In genomic region chr14:20804964-20805672, GRCm38 (mm10) we compare ENCODE assay signal across 9 mouse cellular contexts. TPM values are rescaled to one million over a fixed set of nuclear protein-coding genes. Genes with fewer than 3 reads are reported as not detected.
DNase-seq lines count a peak whose midpoint lies in the region; ATAC-seq lines count a peak whose summit lies in the region.
"Had no signal": no experiment of that assay in that cellular context is flagged by ENCODE, and none has a peak within 500 bp of the region (broad histone marks: within the 10 kb centered on the region; RNA-seq: fewer than 3 reads in every experiment).

No protein-coding gene starts in this region.

- no peaks in the 10 kb centered on the region for H3K9me3 ChIP-seq in midbrain, embryonic 15.5 days
- no peaks in the 10 kb centered on the region for H3K9me3 ChIP-seq in midbrain, embryonic 11.5 days (ENCODE audit: control insufficient read depth, low read length)
- H3K9me3 ChIP-seq in forebrain, embryonic 15.5 days: no peaks in the 10 kb centered on the region
- no peaks in the 10 kb centered on the region for H3K9me3 ChIP-seq in intestine, embryonic 14.5 days (ENCODE audit: control insufficient read depth, low read length)
- H3K9me3 ChIP-seq: neural tube, embryonic 13.5 days had no signal

- H3K27ac ChIP-seq in midbrain, embryonic 15.5 days: no peak overlapping the region
- no peak overlapping the region for H3K27ac ChIP-seq in midbrain, embryonic 11.5 days (ENCODE audit: low read depth, low read length)
- 0 out of 2 replicates have a peak overlapping the region, but pooled peaks have one; percentile 27 for H3K27ac ChIP-seq in forebrain, embryonic 15.5 days (replicated peaks)
- H3K27ac ChIP-seq in intestine, embryonic 14.5 days (ENCODE audit: low read depth): no peak overlapping the region
- H3K27ac ChIP-seq: neural tube, embryonic 13.5 days had no signal

- intact Hi-C loops in left cerebral cortex, postnatal 14 days (cut with DNase I): loop anchor here (10.0 kb wide), 1 partner anchor 210 kb away; no protein-coding TSS in a partner anchor

- no peaks in the 10 kb centered on the region for H3K4me1 ChIP-seq in midbrain, embryonic 15.5 days
- no peaks in the 10 kb centered on the region for H3K4me1 ChIP-seq in midbrain, embryonic 11.5 days (ENCODE audit: control insufficient read depth, insufficient read depth, low read length)
- H3K4me1 ChIP-seq in forebrain, embryonic 15.5 days: peaks cover 7% of the 10 kb centered on the region
- H3K4me1 ChIP-seq in intestine, embryonic 14.5 days (replicated peaks; ENCODE audit: control insufficient read depth, insufficient read depth, low read length): 0 out of 2 replicates have a peak, but pooled peaks cover 3% of the 10 kb centered on the region
- H3K4me1 ChIP-seq: neural tube, embryonic 13.5 days had no signal

- no peak for DNase-seq in midbrain, embryonic 11.5 days (ENCODE audit: low spot score, missing footprints)
- no peak for DNase-seq in intestine, embryonic 14.5 days (ENCODE audit: low spot score)
- DNase-seq in left cerebral cortex, postnatal 14 days (ENCODE audit: low spot score in 2 of 2): peak; percentile 66 to 76
- DNase-seq in right cerebral cortex, adult 18-20 months: peak; percentile 55
- DNase-seq in embryo, embryonic 9.5 days (ENCODE audit: extremely low spot score): no peak
- no peak for DNase-seq in spleen, adult 12 weeks (ENCODE audit: low spot score)

- ATAC-seq in midbrain, embryonic 15.5 days (replicated peaks): 0 out of 2 replicates have a peak, but pooled peaks have one; percentile 42
- no peak for ATAC-seq in midbrain, embryonic 11.5 days (ENCODE audit: low FRiP score)
- peak; percentile 76 for ATAC-seq in forebrain, embryonic 15.5 days (replicated peaks)
- 0 out of 2 replicates have a peak, but pooled peaks have one; percentile 43 for ATAC-seq in intestine, embryonic 14.5 days (replicated peaks; ENCODE audit: low FRiP score, low TSS enrichment, low read depth)

- H3K4me3 ChIP-seq in midbrain, embryonic 15.5 days: no peak overlapping the region
- no peak overlapping the region for H3K4me3 ChIP-seq in midbrain, embryonic 11.5 days (ENCODE audit: low read depth, low read length)
- no peak overlapping the region for H3K4me3 ChIP-seq in forebrain, embryonic 15.5 days
- H3K4me3 ChIP-seq in intestine, embryonic 14.5 days (ENCODE audit: low read depth, low read length): no peak overlapping the region
- H3K4me3 ChIP-seq: neural tube, embryonic 13.5 days had no signal

- no peak overlapping the region for H3K4me2 ChIP-seq in midbrain, embryonic 15.5 days
- H3K4me2 ChIP-seq in midbrain, embryonic 11.5 days: no peak overlapping the region
- no peak overlapping the region for H3K4me2 ChIP-seq in forebrain, embryonic 15.5 days (replicated peaks)
- H3K4me2 ChIP-seq in intestine, embryonic 14.5 days (ENCODE audit: low read length): no peak overlapping the region
- H3K4me2 ChIP-seq: neural tube, embryonic 13.5 days had no signal

- no peaks in the 10 kb centered on the region for H3K36me3 ChIP-seq in midbrain, embryonic 15.5 days (replicated peaks)
- H3K36me3 ChIP-seq in midbrain, embryonic 11.5 days (ENCODE audit: control insufficient read depth, insufficient read depth, low read length): no peaks in the 10 kb centered on the region
- H3K36me3 ChIP-seq in forebrain, embryonic 15.5 days: no peaks in the 10 kb centered on the region
- no peaks in the 10 kb centered on the region for H3K36me3 ChIP-seq in intestine, embryonic 14.5 days (ENCODE audit: control insufficient read depth, insufficient read depth, low read length)
- H3K36me3 ChIP-seq: neural tube, embryonic 13.5 days had no signal

- no peaks in the 10 kb centered on the region for H3K27me3 ChIP-seq in midbrain, embryonic 15.5 days (replicated peaks)
- H3K27me3 ChIP-seq in midbrain, embryonic 11.5 days (ENCODE audit: control insufficient read depth, insufficient read depth, low read length): no peaks in the 10 kb centered on the region
- H3K27me3 ChIP-seq in forebrain, embryonic 15.5 days: no peaks in the 10 kb centered on the region
- no peaks in the 10 kb centered on the region for H3K27me3 ChIP-seq in intestine, embryonic 14.5 days (replicated peaks; ENCODE audit: control insufficient read depth, insufficient read depth, low read length)
- H3K27me3 ChIP-seq: neural tube, embryonic 13.5 days had no signal

- no peak overlapping the region for H3K9ac ChIP-seq in midbrain, embryonic 15.5 days
- H3K9ac ChIP-seq in midbrain, embryonic 11.5 days (ENCODE audit: low read length): no peak overlapping the region
- no peak overlapping the region for H3K9ac ChIP-seq in forebrain, embryonic 15.5 days (replicated peaks)
- no peak overlapping the region for H3K9ac ChIP-seq in intestine, embryonic 14.5 days (ENCODE audit: low read length)
- H3K9ac ChIP-seq: neural tube, embryonic 13.5 days had no signal

- 75% methylated on average over 9 of the region's 9 CpGs for WGBS in midbrain, embryonic 15.5 days
- WGBS in midbrain, embryonic 11.5 days: 85% methylated on average over 9 of the region's 9 CpGs
- WGBS in forebrain, embryonic 15.5 days: 42% methylated on average over 9 of the region's 9 CpGs
- 68% methylated on average over 9 of the region's 9 CpGs for WGBS in intestine, embryonic 14.5 days

RNA-seq across cellular contexts. Expression of gene Camk2g, which starts 11.2 kb away (rescaled TPM):
- polyA plus RNA-seq in midbrain, embryonic 15.5 days (2015; fragmentation: Nextera tagmentation; extraction: Ambion mirVana): 140 and 144 TPM in 2 replicates
- 35.9 and 39.5 TPM in 2 replicates for polyA plus RNA-seq in midbrain, embryonic 11.5 days (2014; fragmentation: Nextera tagmentation; extraction: Ambion mirVana)
- polyA plus RNA-seq in forebrain, embryonic 15.5 days (2015; fragmentation: Nextera tagmentation; extraction: Ambion mirVana): 86.8 and 95.6 TPM in 2 replicates
- polyA plus RNA-seq in intestine, embryonic 14.5 days (2014; fragmentation: Nextera tagmentation; extraction: Ambion mirVana): 47.6 and 53.3 TPM in 2 replicates
- total RNA-seq in left cerebral cortex, postnatal 14 days (2021): 100 to 1,000 TPM; 305 to 316 TPM

RNA-seq across cellular contexts. Expression of gene Plau, which starts 31.3 kb away (rescaled TPM):
- polyA plus RNA-seq in midbrain, embryonic 15.5 days (2015; fragmentation: Nextera tagmentation; extraction: Ambion mirVana): 0.23 and 0.31 TPM in 2 replicates
- polyA plus RNA-seq in midbrain, embryonic 11.5 days (2014; fragmentation: Nextera tagmentation; extraction: Ambion mirVana): 0.22 and 0.40 TPM in 2 replicates
- polyA plus RNA-seq in forebrain, embryonic 15.5 days (2015; fragmentation: Nextera tagmentation; extraction: Ambion mirVana): 0.27 and 0.28 TPM in 2 replicates
- 1.1 and 1.3 TPM in 2 replicates for polyA plus RNA-seq in intestine, embryonic 14.5 days (2014; fragmentation: Nextera tagmentation; extraction: Ambion mirVana)
- 1 to 10 TPM; 7.4 to 7.7 TPM for total RNA-seq in left cerebral cortex, postnatal 14 days (2021)

Comparison
In these comparisons a context has a peak if more than half of its experiments do, and no peak if none do; other contexts are left out.
1. DNase-seq: peak in left cerebral cortex, postnatal 14 days (2 of 2) and right cerebral cortex, adult 18-20 months (single experiment); none in midbrain, embryonic 11.5 days (single experiment), intestine, embryonic 14.5 days (single experiment), embryo, embryonic 9.5 days (single experiment) and spleen, adult 12 weeks (single experiment).